Mouse (Mus musculus) kidney, adult 2 months (tissue): ENCODE data around the gene Ccdc106. TPM values are rescaled to one million over a fixed set of nuclear protein-coding genes. Genes with fewer than 3 reads are reported as not detected.

Experiments
- DNase-seq: peaks from one replicate; pipeline ENCODE4 v3.0.0; 2021
- H3K27ac ChIP-seq: fragments of 200-500 bp; 2 replicates; pipeline ENCODE4 v1.5.1; 2012; ENCODE audit warnings: low read depth, low read length, control low read depth, inconsistent platforms; ENCODE audit not compliant: insufficient read depth
- H3K27me3 ChIP-seq: fragments of 200-500 bp; replicated peaks from 2 replicates; pipeline ENCODE4 v1.6.1; 2012; ENCODE audit warnings: mild to moderate bottlenecking, moderate library complexity, low read length, inconsistent platforms; ENCODE audit not compliant: control insufficient read depth, insufficient read depth
- H3K36me3 ChIP-seq: fragments of 200-500 bp; 2 replicates; pipeline ENCODE4 v1.6.1; 2012; ENCODE audit warnings: mild to moderate bottlenecking, moderate library complexity, low read length, inconsistent platforms; ENCODE audit not compliant: control insufficient read depth, insufficient read depth
- H3K4me1 ChIP-seq: fragments of 200-500 bp; 2 replicates; pipeline ENCODE4 v1.6.1; 2011; ENCODE audit warnings: low read length; ENCODE audit not compliant: control insufficient read depth, insufficient read depth
- H3K4me3 ChIP-seq: fragments of 200-500 bp; 2 replicates; pipeline ENCODE4 v1.5.1; 2011; ENCODE audit warnings: mild to moderate bottlenecking, low read depth, low read length, control low read depth; ENCODE audit not compliant: insufficient read depth
- CTCF ChIP-seq: fragments of 200-500 bp; conservative IDR thresholded peaks from 2 replicates; pipeline ENCODE4 v1.5.1; 2011; ENCODE audit warnings: low read depth, mild to moderate bottlenecking, control low read depth, low read length, moderate library complexity, mixed read lengths; ENCODE audit not compliant: insufficient read depth, insufficient read length
- POLR2A ChIP-seq: fragments of 200-500 bp; IDR thresholded peaks from one replicate; pipeline ENCODE4 v1.6.1; 2011; ENCODE audit warnings: low read depth, low read length, control low read depth
- WGBS: fragments of 180-500 bp; shearing (Covaris S2); methylation state at CpG from one replicate; pipeline ENCODE4 v1.1.7; 2018; 5-methylcytosine and 5-hydroxymethylcytosine counted together
- polyA plus RNA-seq: library from polyadenylated mRNA; depleted of rRNA; stranded (reverse); fragments of >200 nt; gene quantifications from 2 replicates; pipeline ENCODE4 v1.2.3, GENCODE M21; 2012

The Ccdc106 gene
- polyA plus RNA-seq, 1 experiment = 2.3 TPM

- Histone ChIP-seq H3K36me3 (peaks cover 3% of the 10 kb centered on the region; the same call in 1 of the 2 replicates), H3K4me3 (no peak overlapping the region), H3K27me3 (no peaks in the 10 kb centered on the region), H3K27ac (no peak overlapping the region), H3K4me1 (no peaks in the 10 kb centered on the region)
- TF ChIP-seq POLR2A = no peak
- TF ChIP-seq CTCF = no peak
- DNase-seq = no peak
- WGBS = 98% methylated on average over 26 of the region's 26 CpGs
Measured at GRCm38 (mm10) chr7:5008229-5008628, 12.1 kb upstream of the Ccdc106 start.

GRCm38 (mm10) chr7:5012681-5013513, 7.5 kb upstream of the Ccdc106 start:
- TF ChIP-seq CTCF (no peak), POLR2A (no peak)

DNA sequence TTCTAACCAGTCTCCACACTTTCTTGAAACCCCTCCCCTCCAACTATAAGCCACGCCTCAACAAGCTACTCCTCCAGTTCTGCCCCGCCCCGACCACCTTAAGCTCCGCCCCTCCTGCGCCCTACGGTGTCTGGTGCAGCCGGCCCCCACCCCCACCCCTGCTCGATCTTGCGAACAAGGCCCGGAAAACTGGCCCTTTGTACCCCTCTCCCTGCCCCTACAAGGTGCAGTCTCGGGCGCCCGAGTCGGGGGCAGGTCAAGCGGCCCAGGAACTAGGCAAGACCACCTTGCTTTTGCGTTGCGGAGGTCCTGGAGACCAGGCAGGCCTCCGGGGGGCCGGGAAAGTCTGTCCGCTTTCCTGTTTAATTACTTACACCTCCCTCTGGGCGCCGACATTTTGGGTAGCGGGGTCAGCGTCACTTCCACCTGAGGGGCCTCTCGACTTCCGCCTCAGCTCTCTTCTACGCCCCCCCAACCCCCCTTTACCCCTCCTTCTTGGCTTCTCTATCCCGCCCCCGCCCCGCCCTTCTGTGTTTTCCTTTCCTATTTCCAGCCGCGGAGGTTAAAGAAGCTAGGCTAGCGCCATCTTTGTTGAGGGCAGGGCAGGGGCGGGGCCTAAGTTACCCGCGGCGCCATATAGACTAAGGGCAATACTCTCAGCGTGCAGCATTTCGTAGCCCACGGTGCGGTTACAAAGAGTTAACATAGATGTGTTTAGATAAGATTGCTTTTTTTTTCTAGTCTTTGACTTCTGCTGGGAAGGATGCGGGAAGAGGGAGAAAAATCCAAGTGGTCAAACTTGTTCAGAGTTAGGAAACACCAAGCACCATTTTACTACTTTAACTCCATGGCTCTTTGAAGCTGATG, 5.9 kb upstream of the Ccdc106 start, which contains the start of the genes Zfp524 and Fiz1:
TSS of gene Zfp524 (plus strand) at position 165 of the 867 bp plus-strand sequence.
TSS of gene Fiz1 (minus strand) at position 447 of the 867 bp plus-strand sequence.
- Histone ChIP-seq H3K4me3 (peak within 1 kb of the TSS; percentile 83), H3K36me3 (no peaks in the 10 kb centered on the region), H3K4me1 (peaks cover 5% of the 10 kb centered on the region; the same call in 1 of the 2 replicates), H3K27ac (peak within 1 kb of the TSS; percentile 100), H3K27me3 (no peaks in the 10 kb centered on the region)
- WGBS = under 1% methylated on average over 42 of the region's 42 CpGs
- peak; percentile 99 for DNase-seq
- TF ChIP-seq CTCF (no peak), POLR2A (no peak)

More at GRCm38 (mm10) chr7:5012681-5013513, 7.5 kb upstream of the Ccdc106 start:
- Histone ChIP-seq H3K36me3 (peaks cover 3% of the 10 kb centered on the region; the same call in 1 of the 2 replicates), H3K27me3 (no peaks in the 10 kb centered on the region), H3K27ac (no peak overlapping the region), H3K4me1 (peaks cover 3% of the 10 kb centered on the region; the same call in 1 of the 2 replicates), H3K4me3 (no peak overlapping the region)
- 91% methylated on average over 27 of the region's 27 CpGs for WGBS
- DNase-seq = no peak

- no peaks in the 10 kb centered on the region for H3K27me3 ChIP-seq
- under 1% methylated on average over 74 of the region's 76 CpGs for WGBS
- H3K4me1 ChIP-seq = peaks cover 5% of the 10 kb centered on the region; the same call in 1 of the 2 replicates
- peak within 1 kb of the TSS; percentile 83 for H3K4me3 ChIP-seq
- peak within 1 kb of the TSS; percentile 100 for H3K27ac ChIP-seq
- TF ChIP-seq CTCF = no peak
- TF ChIP-seq POLR2A = peak; percentile 7
- DNase-seq = peak; percentile 97
- no peaks in the 10 kb centered on the region for H3K36me3 ChIP-seq
Measured at GRCm38 (mm10) chr7:5015118-5016001, 5.0 kb upstream of the Ccdc106 start, which contains the start of gene Gm44973. Gene Gm44973 (plus strand): TSS chr7:5015496.

GRCm38 (mm10) chr7:5016057-5016456, 4.3 kb upstream of the Ccdc106 start:
- H3K4me3 ChIP-seq = peak overlapping the region; percentile 83
- TF ChIP-seq CTCF (no peak), POLR2A (no peak)
- DNase-seq = peak; percentile 64
- WGBS = 32% methylated on average over 3 of the region's 3 CpGs
- H3K36me3 ChIP-seq = no peaks in the 10 kb centered on the region
- peak overlapping the region; percentile 87 for H3K27ac ChIP-seq
- peaks cover 5% of the 10 kb centered on the region; the same call in 1 of the 2 replicates for H3K4me1 ChIP-seq
- no peaks in the 10 kb centered on the region for H3K27me3 ChIP-seq

DNA sequence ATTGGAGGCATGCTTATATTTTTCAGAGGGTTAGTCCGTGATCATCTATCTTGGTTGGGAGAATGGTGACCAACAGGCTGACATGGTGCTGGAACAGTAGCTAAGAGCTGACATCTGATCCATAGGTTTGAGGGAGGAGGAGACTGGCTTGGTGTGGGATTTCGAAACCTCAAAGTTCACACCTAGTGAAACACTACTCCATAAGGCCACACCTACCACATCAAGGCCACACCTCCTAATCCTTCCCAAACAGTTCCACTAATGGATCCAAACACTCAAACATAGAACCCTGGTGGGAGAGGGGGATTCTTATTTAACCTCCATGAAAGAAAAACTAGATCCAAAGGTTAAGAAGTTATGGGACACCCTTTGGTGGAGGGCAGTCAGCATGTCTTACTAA, 3.4 kb upstream of the Ccdc106 start:
- TF ChIP-seq POLR2A = no peak
- no peak for TF ChIP-seq CTCF
- WGBS = 99% methylated on average over 2 of the region's 2 CpGs
- peaks cover 9% of the 10 kb centered on the region; the same call in 1 of the 2 replicates for H3K4me1 ChIP-seq
- DNase-seq = no peak
- H3K36me3 ChIP-seq = no peaks in the 10 kb centered on the region
- no peak overlapping the region for H3K4me3 ChIP-seq
- H3K27ac ChIP-seq = no peak overlapping the region
- no peaks in the 10 kb centered on the region for H3K27me3 ChIP-seq
